Mouse (Mus musculus): ENCODE data around the gene Zkscan16. TPM values are rescaled to one million over a fixed set of nuclear protein-coding genes. Genes with fewer than 3 reads are reported as not detected.

Gene Zkscan16
- total RNA-seq (2021): 10 to 100 TPM; 40.8 to 42.0 TPM

DNA sequence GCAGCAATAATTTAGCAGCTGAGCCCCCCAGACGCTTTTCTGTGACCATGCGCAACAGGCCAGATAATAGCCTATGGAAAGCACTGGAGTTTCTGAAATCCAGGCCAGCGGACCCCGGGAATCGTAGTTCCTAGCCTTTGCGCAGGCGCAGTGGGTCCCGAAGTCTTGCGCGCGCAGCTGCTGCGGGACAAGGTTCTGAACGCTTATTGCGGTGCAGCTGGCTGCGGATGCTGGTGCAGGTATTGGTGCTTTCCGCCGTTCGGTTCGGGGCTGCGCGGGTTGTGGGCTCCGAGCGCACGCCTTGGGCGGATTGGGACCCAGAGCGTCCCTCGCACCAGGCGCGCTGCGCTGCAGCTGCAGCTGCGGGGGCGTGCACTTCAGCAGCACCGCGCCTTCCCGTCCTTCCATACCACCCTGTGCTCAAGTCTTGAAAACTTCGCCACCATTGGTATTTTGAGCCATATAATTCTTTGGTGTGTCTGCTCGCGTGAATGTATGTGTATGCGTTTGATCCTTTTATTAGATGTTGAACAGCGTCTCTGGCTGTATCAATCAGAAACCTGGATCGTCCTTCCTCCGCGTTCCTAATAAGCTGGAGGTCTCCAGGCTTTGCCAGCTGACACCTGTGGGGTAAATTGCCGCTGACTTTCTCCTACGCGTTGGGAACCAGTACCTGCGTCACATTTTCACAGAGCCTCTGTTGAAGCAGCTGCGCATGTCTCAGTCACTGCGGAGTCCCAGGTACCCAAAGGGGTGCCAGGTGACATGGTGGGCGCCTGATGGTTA, at the start of gene Zkscan16:
Zkscan16 (plus strand) TSS at position 209 of the 786 bp plus-strand sequence.
- DNase-seq (ENCODE audit: extremely low spot score in 1 of 2, low spot score in 1 of 2): peak; percentile 86 to 89

DNA sequence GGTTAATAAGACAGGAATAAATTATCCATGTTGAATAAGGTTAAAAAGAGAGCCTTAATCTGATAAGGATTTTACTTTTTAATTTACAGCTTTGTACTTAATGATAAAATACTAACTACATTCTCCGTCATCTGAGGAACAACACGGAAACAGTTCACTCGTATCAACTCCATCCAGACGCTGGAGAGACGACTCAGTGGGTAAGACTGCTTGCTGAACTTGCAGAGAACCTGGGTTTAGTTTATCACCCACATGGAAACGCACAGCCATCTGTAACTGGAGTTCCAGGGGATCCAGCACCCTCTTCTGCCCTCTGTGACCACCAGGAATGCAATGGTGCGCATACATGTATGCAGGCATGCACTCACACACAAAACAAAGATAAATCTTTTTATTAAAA, 49.0 kb upstream of the Zkscan16 start:
- no peak for DNase-seq (ENCODE audit: extremely low spot score in 1 of 2, low spot score in 1 of 2)

DNA sequence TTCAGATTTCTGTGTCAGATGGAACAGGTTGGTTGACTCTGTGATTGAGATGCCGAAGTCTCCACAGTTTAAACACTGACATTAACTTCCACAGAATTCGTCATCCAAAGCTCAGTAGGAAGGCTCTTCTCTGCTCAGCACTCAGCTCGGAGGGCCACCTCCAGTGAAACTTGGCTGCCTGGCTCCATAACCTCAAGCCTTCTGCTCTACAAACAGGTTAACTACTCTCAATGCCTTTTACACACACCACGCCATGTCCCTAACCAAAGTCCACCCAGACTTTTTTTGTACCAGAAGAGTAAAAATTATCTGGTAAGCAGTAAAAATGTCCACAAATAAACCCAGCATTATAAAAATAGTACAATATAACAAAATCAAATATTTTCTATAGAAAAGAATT, 46.0 kb upstream of the Zkscan16 start:
- no peak for DNase-seq (ENCODE audit: extremely low spot score in 1 of 2, low spot score in 1 of 2)

DNA sequence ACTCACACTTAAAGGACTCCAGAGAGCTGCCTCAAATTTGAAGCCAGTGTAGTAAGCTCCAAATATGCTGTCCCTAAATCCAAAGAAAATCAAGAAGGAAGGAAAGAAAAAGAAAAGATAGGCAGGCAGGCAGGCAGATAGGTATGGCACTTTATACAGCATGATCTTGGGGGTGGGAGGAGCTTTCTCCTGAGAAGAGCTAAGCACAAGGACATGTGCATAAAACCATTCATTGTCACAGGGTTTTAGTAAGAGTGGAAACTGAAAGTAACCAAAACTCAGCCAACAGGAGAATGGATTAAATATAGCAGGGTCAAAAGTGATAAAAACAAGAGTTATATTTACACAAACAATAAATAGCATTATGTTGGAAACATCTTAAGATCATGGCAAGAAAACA, 45.1 kb upstream of the Zkscan16 start:
- DNase-seq (ENCODE audit: extremely low spot score in 1 of 2, low spot score in 1 of 2): no peak

DNA sequence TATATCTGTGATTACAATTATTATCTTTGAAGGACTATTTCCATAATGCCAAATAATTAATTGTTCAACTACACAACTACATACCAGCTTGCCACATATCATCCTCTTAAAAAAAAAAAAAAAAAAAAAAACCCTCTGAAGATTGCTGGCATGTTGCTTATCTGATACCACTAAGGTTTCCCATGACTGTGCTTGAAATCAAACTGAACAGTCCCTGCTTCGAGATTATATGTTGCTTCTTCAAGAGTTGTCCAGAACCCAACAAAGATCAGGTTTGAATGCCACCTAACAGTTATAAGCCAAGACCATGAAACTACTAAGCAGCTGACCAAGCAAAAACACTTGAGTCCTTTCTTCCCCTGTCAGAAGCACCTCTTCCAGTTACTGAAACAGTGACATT, 36.0 kb upstream of the Zkscan16 start:
- no peak for DNase-seq (ENCODE audit: extremely low spot score in 1 of 2, low spot score in 1 of 2)

DNA sequence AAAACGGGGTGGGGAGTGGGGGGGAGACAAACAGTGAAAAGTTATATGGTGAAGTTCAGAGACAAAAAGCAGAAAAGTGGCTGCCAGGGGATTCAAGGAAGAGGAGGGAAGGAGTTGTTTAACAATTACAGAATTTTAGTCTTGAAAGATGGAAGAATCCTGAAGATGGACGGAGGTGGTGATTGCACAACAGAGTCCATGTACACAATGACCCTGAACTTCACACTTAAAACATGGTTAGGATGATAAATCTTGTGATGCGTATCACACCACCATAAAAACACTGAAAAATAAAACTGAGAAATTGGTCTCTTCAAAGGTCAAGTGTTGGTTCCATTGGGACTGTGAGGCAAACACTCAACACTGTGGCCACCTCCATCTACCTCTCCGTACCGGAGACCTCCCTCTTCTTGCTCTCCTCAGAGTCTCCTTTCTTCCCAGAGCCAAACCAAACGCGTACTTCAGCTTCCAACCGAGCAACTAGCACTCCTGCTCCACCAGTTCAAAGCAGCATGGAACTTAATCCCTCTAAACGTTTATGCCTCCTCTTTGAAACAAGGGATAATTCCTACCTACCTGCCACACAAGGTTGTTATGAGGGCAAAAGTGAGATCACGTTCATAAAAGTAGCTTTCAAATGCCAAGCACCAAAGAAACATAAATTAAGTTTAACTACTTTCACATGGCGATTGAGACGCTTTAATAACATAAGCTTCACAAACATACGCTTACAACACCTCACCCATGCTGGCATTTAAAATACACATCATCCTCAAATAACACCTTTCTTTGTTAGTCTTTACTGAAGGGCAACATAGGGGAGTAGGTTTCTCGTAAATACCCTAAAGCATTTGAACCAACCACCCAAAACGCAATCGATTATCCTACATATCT, 33.0 kb upstream of the Zkscan16 start:
- no peak for DNase-seq (ENCODE audit: extremely low spot score in 1 of 2, low spot score in 1 of 2)

DNA sequence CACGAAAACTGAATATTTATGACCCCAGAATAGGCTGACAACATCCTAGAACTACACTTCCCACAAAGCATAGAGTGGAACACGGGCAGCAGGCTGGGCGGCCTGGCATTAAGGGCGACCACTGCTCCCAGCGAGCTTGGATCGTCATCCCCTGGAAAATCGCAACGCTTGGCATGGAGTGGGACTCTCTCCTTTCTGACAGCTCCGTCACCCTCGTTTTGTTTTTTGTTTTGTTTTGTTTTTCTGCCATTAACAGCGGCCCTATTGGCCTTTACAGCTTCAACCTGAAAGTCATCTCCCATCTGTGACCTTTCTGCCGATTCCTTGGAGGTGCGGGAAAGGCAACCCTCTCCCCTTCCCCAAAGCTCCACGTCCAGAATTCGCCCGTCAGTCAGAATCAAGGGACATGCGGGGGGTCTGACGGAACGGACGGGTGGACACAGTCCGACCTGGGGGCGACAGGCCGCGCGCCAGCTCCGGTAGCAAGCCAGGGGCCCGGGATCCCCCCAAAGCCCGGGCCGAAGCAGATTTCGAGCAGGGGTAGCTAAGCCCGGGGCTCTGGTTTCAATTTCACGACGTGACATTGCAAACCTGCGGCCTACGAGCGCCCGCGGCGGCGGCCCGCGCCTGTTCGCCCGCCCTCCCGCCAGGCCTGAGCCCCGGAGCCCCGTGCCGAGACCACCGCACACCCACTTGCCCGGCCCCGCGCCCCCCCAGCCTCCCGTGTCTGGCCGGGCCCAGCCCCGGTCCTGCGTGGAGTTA, 32.2 kb upstream of the Zkscan16 start:
- DNase-seq (ENCODE audit: extremely low spot score in 1 of 2, low spot score in 1 of 2): peak; percentile 49 to 51

DNA sequence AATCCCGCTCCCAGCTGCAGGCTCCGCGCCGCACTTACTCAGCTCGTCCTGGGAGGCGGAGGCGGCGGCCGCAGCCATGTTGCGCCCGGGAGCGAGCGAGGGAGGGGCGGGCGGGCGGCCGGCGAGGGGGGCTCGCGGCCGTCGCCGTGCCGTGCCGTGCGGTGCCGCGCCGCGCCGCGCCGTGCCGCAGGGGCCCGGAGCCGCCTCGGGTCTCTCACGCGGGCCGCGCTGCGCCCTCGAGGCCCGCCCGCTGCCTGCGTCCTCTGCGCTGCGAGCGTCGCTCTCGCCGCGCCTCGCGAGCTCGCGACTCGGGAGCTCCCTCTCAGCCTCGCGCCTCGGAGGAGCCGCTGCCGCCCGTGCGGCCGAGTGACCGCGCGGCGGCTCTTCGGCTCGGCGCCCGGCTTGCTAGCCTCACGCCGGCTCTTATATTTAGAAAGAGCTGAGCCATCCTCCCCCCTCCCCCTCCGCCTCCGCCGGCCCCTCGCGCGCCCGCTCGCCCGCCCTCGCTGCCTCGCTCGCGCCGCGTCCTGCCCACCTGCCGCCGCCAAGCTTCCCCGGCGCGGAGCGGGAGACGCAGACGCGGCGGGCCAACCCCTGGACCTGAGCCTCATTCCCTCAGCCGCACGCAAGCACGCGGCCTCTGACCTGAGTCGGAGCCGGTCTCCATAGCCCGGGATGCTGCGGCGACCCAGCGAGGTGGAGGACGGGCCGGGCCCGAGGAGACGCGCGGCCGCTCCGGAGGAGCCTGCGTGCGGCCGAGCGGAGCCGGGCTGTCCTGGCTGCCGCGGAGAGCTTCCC, 31.4 kb upstream of the Zkscan16 start:
- peak; percentile 46 to 67 for DNase-seq (ENCODE audit: extremely low spot score in 1 of 2, low spot score in 1 of 2)

DNA sequence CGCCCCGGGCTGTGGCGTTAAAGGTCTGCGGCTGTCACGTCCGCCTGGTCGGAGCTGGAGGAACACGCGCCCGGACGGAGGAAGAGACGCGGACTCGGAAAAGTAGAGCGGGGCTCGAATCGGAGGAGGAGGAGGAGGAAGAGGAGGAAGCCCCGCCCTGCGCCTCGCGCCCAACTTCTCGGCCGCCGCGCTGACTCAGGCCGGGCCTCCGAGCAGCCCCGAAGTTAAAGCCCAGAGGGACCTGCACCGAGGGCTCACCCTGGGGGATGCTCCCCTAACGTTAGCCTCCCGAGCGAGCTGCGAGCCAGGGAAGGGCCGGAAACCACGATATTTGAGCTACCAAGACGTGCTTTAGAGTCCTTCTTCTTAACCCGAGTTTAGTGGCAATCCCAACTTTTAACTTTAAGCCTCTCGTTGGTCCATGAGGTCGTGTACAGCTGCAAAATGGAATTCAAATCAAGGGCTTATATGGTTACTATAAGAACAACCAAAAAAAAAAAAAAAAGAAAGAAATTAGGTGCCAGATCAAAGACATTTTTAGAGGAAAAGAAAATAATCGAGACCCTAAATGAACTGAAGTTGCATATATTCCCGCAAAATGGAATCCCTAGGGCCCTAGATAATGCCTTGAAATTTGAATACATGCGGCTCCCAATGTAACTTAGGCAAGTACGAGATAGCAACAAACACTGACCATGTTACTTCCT, 30.6 kb upstream of the Zkscan16 start, which contains the start of gene Ecpas:
Ecpas (minus strand) TSS at position 121 of the 707 bp plus-strand sequence.
- DNase-seq (ENCODE audit: extremely low spot score in 1 of 2, low spot score in 1 of 2): peak in 1 of 2 experiments; percentile 60

DNA sequence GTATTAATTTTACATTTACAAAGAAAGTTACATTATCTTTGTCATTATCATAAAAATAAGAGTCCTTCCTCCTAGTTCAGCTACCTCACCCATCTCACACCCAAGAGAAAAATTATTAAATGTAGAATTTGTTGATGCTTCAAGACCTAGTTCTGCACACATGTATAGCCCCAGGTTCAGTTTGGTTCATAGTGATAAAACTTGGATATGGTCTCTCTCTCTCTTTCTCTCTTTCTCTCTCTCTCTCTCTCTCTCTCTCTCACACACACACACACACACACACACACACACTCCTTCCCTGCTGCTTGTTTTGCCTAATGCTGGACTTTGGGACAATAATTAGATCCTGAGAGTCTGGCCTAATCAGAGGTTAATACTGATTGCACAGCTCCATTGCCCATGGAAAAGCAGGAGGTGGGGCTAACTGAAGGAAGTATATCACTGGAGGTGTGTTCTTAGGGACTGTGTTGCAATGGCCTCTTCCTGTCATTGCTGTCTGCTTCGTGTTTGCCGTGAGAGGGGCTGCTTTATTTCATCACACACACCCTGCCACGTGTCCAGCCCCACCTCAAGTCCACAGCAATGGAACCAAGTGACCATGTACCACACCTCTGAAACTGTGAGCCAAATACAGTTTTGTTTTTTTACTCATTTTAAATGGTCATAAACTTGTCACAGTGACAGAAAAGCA, 29.9 kb upstream of the Zkscan16 start:
- no peak for DNase-seq (ENCODE audit: extremely low spot score in 1 of 2, low spot score in 1 of 2)

DNA sequence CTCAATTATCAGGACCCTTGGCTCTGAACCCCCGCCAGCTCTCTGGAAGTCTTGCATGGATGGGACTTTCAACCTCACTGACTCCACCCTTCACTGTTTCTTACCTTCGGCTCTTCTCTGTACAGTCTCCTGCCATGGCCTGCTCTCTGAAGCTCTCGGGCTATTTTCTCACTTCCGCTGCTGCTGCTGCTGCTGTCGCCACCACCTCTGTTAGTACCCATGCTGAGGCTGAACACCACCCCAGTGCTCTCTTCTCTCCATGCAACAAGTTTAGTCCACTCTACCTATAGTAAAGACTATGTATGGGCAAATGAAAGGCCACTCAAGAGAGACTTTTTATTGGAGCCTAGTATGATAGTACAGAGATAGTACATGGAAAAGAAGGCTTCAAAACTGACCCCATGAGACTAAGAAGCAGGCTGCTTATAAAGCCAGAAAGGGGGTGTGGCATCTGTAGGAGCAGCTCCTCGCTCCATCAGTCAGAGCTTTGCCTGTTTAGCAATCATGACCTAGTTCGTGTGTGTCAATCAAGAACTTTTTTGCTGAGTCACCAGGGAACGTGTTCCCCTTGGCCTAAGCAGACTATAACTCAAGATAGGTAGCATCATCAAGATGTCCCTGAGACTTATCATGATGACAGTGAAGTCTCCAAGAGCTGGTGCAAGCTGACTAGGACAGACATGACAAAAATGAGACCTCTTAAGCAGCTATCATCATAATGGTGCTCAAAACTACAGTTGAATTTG, 28.2 kb upstream of the Zkscan16 start:
- no peak for DNase-seq (ENCODE audit: extremely low spot score in 1 of 2, low spot score in 1 of 2)

DNA sequence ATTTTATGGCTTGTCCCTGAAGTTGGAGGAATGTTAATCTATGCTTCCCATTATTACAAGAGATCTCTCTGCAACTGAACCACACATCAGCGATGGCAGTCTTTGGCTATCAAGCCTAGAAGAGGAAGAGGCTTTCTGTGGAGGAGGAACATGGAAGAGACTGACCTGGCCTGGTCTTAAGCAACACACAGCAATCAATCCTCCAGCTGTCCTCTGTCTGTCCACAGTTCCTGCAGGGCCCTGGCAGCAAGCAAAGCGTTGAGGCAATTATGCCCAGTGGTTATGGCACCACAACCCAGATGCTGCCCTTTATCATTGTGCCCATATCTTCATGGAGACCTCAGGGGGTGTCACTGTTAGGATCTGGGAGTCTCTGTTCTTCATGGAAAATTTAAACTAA, 19.5 kb upstream of the Zkscan16 start:
- no peak for DNase-seq (ENCODE audit: extremely low spot score in 1 of 2, low spot score in 1 of 2)

DNA sequence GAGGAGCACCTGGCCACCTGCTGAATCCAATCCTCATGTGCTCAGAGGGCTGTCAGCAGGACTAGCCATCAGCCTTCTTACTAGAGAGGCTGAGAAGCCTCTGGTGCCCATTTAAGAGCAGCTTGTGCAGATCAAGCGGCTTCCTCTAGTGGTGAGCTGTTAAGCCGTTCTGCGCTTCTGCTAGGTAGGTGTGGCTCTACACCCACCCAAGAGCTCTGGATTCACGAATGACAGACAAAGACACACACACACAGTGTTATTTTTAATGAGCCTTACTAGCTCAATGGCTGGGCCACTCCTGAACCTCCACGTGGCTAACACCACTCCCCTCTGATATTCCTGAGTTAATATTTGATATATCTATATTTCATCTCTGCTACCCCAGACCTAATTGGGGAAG, 17.8 kb upstream of the Zkscan16 start:
- no peak for DNase-seq (ENCODE audit: extremely low spot score in 1 of 2, low spot score in 1 of 2)

DNA sequence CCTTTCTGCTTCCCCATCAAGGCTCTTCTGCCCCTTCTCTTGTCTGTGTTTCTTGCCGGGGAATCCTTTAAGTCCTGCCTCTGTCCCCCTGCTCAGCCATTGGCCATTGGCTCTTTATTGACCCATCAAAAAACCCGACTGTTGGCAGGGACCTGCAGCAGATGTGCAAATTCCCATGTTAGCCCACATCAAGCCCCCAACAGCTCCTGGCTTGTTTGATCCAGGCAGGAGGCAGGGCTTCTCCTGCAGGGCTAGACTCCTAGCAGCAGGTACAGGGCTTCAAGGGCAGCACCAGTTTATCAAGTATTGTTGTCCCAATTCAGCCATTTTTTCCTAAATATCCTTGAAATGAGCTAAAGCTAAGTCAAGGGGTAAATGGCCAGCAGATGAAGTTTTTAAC, 17.3 kb upstream of the Zkscan16 start:
- no peak for DNase-seq (ENCODE audit: extremely low spot score in 1 of 2, low spot score in 1 of 2)

DNA sequence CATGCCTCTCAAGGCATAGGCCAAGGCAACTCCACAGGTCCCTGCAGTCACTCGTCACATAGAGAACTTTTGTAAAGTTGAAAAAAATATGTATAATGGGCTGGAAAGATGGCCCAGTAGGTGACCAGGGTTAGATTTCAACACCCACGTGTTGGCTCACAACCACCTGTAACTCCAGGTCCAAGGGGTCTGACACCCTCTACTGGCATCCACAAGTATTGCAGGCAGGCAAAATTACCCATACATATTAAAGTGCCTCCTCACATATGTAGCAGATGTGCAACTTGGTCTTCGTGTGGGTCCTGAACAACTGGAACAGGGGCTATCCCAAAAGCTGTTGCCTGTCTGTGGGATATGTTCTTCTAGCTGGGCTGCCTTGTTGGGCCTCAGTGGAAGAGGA, 15.8 kb upstream of the Zkscan16 start:
- no peak for DNase-seq (ENCODE audit: extremely low spot score in 1 of 2, low spot score in 1 of 2)

DNA sequence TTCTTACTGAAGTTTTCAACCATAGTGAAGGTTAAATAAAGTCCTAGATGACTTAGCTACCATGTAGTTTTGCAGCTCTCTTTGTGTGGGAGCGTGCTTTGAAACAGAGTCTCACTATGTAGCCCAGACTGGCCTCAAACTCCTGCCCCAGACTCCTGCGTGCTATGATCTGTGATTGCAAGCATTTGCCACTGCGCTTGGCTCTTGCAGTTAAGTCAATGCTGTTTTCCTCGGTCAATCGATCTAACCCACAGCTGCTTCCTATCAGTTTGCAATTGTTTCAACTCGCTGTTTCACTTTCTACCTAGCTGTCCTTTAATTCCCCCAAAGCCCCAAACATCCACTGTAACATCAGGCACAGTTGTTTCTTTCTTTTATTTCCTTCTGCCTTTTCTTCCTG, 10.9 kb upstream of the Zkscan16 start:
- no peak for DNase-seq (ENCODE audit: extremely low spot score in 1 of 2, low spot score in 1 of 2)

DNA sequence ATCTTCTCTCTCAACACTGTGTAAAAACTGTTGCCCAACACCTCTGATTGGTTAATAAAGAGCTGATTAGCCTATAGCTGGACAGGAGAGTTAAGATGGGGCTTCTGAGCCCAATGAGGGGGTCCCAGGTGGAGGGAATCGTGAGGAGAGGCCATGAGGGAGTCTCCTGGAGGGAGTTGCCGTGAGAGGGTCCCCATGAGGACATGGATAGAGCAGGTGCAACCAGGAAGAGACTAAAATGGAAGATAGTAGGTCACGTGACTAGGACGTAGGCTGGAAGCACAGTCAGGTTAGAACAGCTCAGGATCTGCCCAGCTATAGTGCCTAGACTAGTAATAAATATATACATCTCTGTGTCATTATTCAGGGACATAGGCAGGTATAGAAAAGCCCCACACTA, 9.1 kb upstream of the Zkscan16 start:
- no peak for DNase-seq (ENCODE audit: extremely low spot score in 1 of 2, low spot score in 1 of 2)

Data from layer of hippocampus, postnatal 25 days (tissue).